Mouse (Mus musculus): Measurements from ENCODE around the gene Nav3.

The Nav3 gene

GRCm38 (mm10) chr10:109637702-109638101 lies 818.3 kb downstream of the Nav3 start:
- no peak for DNase-seq

All from thymus, postnatal 36 days (tissue).